Mouse (Mus musculus) limb, embryonic 14.5 days (tissue): Measurements from ENCODE around the gene Rnf19b. TPM values are rescaled to one million over a fixed set of nuclear protein-coding genes. Genes with fewer than 3 reads are reported as not detected.
A peak's percentile ranks its signal among the peaks of the same experiment; 100 is the strongest.

Source experiments
- ATAC-seq: fragments of 200-750 bp; cut with Nextera tagmentation; 2 replicates; pipeline ENCODE4 v1.8.0; 2017; ENCODE audit warnings: low read depth, moderate number of reproducible peaks, moderate TSS enrichment; ENCODE audit not compliant: low FRiP score
- DNase-seq: peaks from one replicate; pipeline ENCODE4 v3.0.0-alpha.2; 2015; ENCODE audit warnings: low spot score
- H3K27ac ChIP-seq: fragments of 300-500 bp; sonication (generic); replicated peaks from 2 replicates; pipeline ENCODE4 v1.5.1; 2014; ENCODE audit warnings: low read depth, mild to moderate bottlenecking, low read length, moderate library complexity, mixed read lengths
- H3K27me3 ChIP-seq: fragments of 300-500 bp; sonication (generic); 2 replicates; pipeline ENCODE4 v1.6.1; 2014; ENCODE audit warnings: low read length, mixed read lengths; ENCODE audit not compliant: control insufficient read depth, insufficient read depth
- H3K36me3 ChIP-seq: fragments of 300-500 bp; sonication (generic); 2 replicates; pipeline ENCODE4 v1.6.1; 2014; ENCODE audit warnings: mild to moderate bottlenecking, low read length, moderate library complexity, mixed read lengths; ENCODE audit not compliant: control insufficient read depth, insufficient read depth
- H3K4me1 ChIP-seq: fragments of 300-500 bp; sonication (generic); 2 replicates; pipeline ENCODE4 v1.6.1; 2014; ENCODE audit warnings: antibody characterized with exemption, low read length, mixed read lengths; ENCODE audit not compliant: control insufficient read depth, insufficient read depth
- H3K4me2 ChIP-seq: fragments of 300-500 bp; sonication (generic); replicated peaks from 2 replicates; pipeline ENCODE4 v1.6.1; 2014; ENCODE audit warnings: low read depth, mild to moderate bottlenecking, low read length, moderate library complexity; ENCODE audit not compliant: severe bottlenecking
- H3K4me3 ChIP-seq: fragments of 300-500 bp; sonication (generic); replicated peaks from 2 replicates; pipeline ENCODE4 v1.5.1; 2014; ENCODE audit warnings: low read length
- H3K9ac ChIP-seq: fragments of 300-500 bp; sonication (generic); 2 replicates; pipeline ENCODE4 v1.6.1; 2014; ENCODE audit warnings: mild to moderate bottlenecking, low read depth, low read length, moderate library complexity; ENCODE audit not compliant: severe bottlenecking
- H3K9me3 ChIP-seq: fragments of 300-500 bp; sonication (generic); 2 replicates; pipeline ENCODE4 v1.6.1; 2016; ENCODE audit warnings: low read length; ENCODE audit not compliant: control insufficient read depth
- POLR2A ChIP-seq: fragments of 200-500 bp; IDR thresholded peaks from 2 replicates; pipeline ENCODE4 v1.8.0; 2012; ENCODE audit warnings: inconsistent platforms, mild to moderate bottlenecking, moderate library complexity, borderline replicate concordance; ENCODE audit not compliant: insufficient read depth, insufficient read length; ENCODE audit errors: extremely low read depth
- WGBS: fragments of 180-500 bp; shearing (Covaris S2); extraction: QIAGEN DNeasy Blood & Tissue Kit; methylation state at CpG from one replicate; pipeline ENCODE4 v1.1.7; 2014; 5-methylcytosine and 5-hydroxymethylcytosine counted together
- polyA plus RNA-seq, 2 experiments: library from polyadenylated mRNA; depleted of rRNA in 1 of 2; stranded (reverse) in 1 of 2; unstranded in 1 of 2; fragments of >200 nt; fragmentation: Nextera tagmentation in 1 of 2; extraction: Ambion mirVana in 1 of 2; gene quantifications; 2 replicates each; pipeline versions ENCODE4 v1.2.1 to v1.2.3; 2012 to 2014

The Rnf19b gene
- polyA plus RNA-seq, 2 experiments = 9.9 to 28.1 TPM

GRCm38 (mm10) chr4:129049306-129050011 is 8.6 kb upstream of the Rnf19b start:
- Histone ChIP-seq H3K9ac (peak overlapping the region; percentile 57), H3K27me3 (peaks cover 16% of the 10 kb centered on the region), H3K36me3 (no peaks in the 10 kb centered on the region), H3K4me1 (peaks cover 4% of the 10 kb centered on the region), H3K27ac (peak overlapping the region; percentile 34; the same call in 1 of the 2 replicates), H3K4me3 (peak overlapping the region; percentile 45), H3K4me2 (peak overlapping the region; percentile 95), H3K9me3 (no peaks in the 10 kb centered on the region)
- ATAC-seq (no peak; the same call in 1 of the 2 replicates), DNase-seq (no peak)
- no peak for TF ChIP-seq POLR2A
- WGBS = 5% methylated on average over 23 of the region's 23 CpGs

DNA sequence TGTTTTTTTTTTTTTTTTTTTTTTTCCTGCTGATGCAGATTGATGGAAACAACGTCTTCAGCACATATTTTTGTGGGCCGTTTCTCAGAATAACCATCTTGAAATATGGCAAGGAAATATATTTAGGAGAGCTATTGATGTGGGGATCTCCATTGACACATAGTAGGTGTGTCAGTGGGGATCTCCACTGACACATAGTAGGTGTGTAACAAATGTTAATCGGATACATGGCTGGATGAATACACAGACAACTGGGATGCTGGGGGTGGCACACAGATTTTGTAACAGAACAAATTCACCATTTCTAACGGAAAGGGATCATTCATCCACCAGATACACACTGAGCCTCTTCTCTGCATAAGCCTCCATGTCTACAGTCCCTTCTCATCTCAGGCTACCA is 7.7 kb upstream of the Rnf19b start:
- WGBS = 63% methylated on average over 4 of the region's 4 CpGs
- Histone ChIP-seq H3K9me3 (no peaks in the 10 kb centered on the region), H3K27me3 (peaks cover 16% of the 10 kb centered on the region), H3K9ac (no peak overlapping the region), H3K4me2 (no peak overlapping the region), H3K27ac (no peak overlapping the region), H3K4me1 (peaks cover 4% of the 10 kb centered on the region), H3K36me3 (no peaks in the 10 kb centered on the region), H3K4me3 (no peak overlapping the region)
- no peak for ATAC-seq
- no peak for DNase-seq
- TF ChIP-seq POLR2A = no peak

DNA sequence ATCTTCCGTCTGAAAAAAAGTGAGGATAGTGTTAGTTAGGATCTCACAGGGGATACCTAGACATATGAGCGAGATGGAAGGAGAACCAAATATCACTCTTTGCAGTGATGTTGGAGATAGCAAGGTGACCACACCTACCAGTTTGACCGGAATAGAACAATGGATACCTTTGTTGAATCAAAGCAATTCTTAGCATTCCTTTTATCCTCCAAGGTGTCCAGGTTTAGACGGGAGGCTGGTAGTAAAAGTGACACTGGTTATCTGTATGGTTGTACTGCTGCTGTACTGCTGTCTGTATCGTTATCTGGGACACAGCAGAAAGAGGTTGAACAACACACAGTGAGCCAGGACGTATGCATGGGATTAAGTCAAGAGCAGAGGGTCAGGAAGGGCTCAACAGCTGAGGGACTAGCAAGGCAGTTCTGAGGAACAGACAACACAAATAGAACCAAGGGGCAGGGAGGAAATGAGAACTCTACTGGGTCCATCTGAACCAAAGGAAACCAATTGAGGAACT is 7.1 kb upstream of the Rnf19b start:
- TF ChIP-seq POLR2A = no peak
- H3K36me3 ChIP-seq = no peaks in the 10 kb centered on the region
- no peak overlapping the region for H3K27ac ChIP-seq
- no peak for DNase-seq
- no peak for ATAC-seq
- H3K27me3 ChIP-seq = peaks cover 16% of the 10 kb centered on the region
- no peak overlapping the region for H3K4me3 ChIP-seq
- H3K9me3 ChIP-seq = no peaks in the 10 kb centered on the region
- no peak overlapping the region for H3K9ac ChIP-seq
- H3K4me1 ChIP-seq = peaks cover 4% of the 10 kb centered on the region
- no peak overlapping the region for H3K4me2 ChIP-seq
- 61% methylated on average over 6 of the region's 6 CpGs for WGBS

GRCm38 (mm10) chr4:129051461-129052183 is 6.4 kb upstream of the Rnf19b start:
- WGBS = 25% methylated on average over 11 of the region's 11 CpGs
- DNase-seq (no peak), ATAC-seq (no peak)
- Histone ChIP-seq H3K36me3 (no peaks in the 10 kb centered on the region), H3K9ac (no peak overlapping the region), H3K4me2 (no peak overlapping the region), H3K9me3 (no peaks in the 10 kb centered on the region), H3K4me3 (no peak overlapping the region), H3K27ac (no peak overlapping the region), H3K27me3 (peaks cover 16% of the 10 kb centered on the region), H3K4me1 (peaks cover 4% of the 10 kb centered on the region)
- no peak for TF ChIP-seq POLR2A

DNA sequence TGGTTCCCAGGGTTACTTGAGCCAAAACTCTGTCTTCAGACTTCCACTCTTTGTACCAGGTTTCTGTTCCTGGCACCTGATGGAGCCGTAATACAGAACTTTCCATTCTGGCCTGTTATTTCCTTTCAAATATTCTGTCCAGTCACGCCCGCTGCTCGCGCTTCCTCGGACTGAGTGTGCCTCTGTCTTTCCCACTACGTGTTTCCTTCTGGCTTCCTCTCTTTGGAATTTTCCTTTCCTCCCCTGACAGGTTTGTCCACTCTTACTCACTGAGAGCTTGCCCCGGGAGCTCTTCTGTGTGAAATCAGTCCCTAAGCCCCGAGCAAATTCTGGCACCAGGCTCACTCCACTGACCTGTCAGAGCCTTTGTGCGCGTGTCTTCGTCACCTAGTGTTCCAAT is 3.3 kb upstream of the Rnf19b start:
- ATAC-seq (no peak), DNase-seq (no peak)
- peaks cover 9% of the 10 kb centered on the region for H3K27me3 ChIP-seq
- no peaks in the 10 kb centered on the region for H3K9me3 ChIP-seq
- H3K36me3 ChIP-seq = no peaks in the 10 kb centered on the region
- WGBS = 86% methylated on average over 12 of the region's 12 CpGs
- no peak overlapping the region for H3K4me3 ChIP-seq
- no peak for TF ChIP-seq POLR2A
- no peak overlapping the region for H3K9ac ChIP-seq
- H3K4me2 ChIP-seq = no peak overlapping the region
- H3K27ac ChIP-seq = no peak overlapping the region
- H3K4me1 ChIP-seq = peaks cover 8% of the 10 kb centered on the region
